Mouse (Mus musculus) urinary bladder, postnatal 10 days (tissue): ENCODE data around the gene Dph3.
A peak's percentile ranks its signal among the peaks of the same experiment; 100 is the strongest.

ENCODE experiments used
- DNase-seq: peaks from one replicate; pipeline ENCODE4 v3.0.0; 2022; ENCODE audit warnings: low spot score

Gene Dph3

DNA sequence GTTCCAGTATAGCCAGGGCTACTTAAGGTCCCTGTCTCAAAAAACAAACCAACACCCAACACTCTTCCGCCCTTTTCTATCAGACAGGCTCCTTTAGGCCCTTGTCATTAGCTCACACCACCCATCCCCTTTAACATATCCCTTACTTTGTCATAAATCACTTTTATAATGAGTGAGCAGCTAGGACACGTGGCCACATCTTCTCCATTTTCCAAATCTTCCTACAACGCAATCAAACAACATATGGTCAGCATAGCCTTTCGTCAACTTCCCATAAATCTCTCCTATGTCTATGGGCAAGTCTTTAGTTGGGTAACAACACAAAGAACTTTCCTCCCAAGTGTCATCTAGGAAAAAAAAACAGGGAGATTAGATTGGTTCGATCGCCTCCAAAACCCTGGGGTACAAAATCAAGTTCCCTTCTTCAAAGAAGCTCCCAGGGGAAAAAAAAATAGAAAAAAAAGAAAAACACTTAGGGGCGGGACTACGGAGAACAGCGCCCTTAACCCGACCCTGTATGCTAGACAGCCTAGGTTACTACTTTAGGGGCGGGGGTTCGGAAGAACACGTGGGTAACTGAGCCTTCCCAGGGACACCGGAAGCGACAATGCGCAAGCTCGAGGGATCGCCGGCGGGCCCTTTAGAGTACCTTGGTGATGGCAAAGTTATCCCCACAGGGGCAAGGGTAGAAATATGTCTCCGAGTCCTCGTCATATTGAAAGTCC is 606 bp downstream of the Dph3 start, which contains the start of gene Oxnad1:
Gene Oxnad1 (plus strand): TSS at position 614 of the 725 bp plus-strand sequence.
- peak; percentile 25 for DNase-seq

DNA sequence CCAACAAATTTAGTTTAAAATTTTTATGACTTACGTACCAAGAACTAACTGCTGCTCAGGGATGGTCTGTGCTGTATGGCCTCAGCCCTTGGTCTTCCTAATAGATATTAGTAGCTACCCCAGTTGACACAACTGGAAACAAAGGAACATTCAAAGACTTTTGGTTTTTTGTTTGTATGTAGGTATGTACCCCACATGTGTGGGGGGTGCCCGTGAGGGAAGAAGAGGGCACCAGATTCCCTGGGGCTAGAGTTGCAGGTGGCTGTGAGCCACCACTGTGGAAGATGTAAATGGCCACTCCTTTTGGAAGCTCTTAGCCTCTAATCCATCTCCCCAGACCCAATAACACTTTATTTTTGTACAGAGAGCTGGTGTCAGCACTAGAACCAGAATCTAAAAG is 2.1 kb downstream of the Dph3 start:
- no peak for DNase-seq

DNA sequence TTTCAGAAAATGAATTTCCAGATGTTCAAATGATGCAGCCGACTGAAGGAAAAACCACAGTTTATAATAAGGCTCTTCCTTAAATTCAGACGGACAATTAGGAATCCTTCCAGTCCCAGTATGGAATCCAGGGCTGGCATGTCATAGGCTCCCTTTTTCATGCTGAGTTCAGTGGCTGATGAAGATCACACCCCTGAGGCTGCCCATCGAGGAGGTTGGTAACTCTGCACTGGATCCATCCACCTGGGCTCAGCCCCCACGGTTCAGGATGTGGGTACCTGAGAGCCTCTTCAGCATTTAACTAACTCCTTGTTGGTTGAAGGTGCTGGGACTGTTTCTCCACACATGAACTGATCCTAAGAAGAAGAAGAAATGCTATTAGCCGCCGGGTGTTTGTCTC is 2.6 kb downstream of the Dph3 start:
- no peak for DNase-seq

DNA sequence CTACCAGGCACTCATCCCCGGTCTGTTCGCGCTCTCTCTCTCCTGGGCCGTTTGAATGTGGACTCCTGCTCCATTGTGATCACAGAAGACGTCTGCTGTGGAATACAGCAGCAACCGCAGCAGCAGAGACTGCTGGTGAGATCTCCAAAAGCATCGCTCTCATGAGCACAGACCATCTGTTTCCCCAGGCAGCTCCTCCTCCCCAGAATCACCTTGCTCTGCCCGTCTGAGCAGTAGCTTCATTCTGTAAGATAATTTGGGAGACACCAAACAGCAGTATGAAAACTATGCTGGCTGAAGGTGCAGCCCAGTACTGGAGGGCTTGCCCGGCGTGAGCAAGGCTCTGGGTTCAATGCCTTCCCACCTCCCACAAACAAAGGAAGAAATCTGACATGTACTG is 4.5 kb downstream of the Dph3 start:
- no peak for DNase-seq

DNA sequence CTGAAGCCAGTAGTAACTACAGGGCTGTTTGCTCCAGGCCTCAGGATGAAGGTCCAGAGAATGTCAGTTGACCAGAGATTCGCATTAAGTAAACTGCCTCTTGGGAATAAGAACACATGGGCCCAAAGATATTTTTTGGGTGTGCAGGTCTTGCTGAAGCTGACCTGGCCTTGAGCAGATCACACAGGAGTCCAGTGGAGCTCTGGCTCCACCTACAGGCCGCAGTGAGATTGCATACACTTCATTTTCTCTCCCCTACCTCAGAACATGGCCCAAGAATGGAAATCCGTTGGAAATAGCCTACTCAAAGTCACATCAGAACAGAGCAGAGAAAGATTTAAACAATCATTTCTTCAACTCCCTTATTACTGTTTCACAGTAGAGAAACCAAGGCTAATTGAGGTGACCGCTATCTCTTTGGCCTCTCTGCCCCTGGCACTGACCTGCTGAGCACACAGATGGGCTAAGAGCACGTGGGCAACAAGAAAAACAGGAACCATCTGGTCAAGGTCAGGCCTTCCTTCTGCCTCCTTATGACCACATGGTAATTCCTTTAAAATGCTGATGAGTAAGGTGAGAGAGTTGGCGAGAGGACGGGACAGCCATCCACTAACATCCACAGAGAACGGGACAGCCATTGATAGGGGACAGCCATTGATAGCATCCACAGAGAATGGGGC is 8.5 kb downstream of the Dph3 start:
- no peak for DNase-seq

DNA sequence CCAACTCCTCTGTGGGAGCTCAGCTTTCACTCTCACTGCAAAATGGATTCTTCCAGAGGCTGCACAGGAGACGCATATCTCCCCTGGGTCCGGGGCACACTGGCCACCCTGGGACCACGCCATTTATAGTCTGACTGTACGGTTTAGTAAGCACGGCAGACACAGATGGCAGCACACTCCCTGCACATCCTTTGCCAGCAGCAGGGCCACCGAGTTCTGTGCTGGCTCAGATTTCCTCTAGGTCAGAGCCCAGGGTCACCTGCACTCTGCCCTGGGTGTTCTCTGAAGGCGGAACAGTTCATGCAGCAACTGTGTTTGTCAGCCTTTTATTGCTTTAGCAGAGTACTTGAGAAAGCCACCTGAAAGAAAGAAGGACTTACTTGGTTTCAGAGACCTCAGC is 11.6 kb downstream of the Dph3 start:
- no peak for DNase-seq

DNA sequence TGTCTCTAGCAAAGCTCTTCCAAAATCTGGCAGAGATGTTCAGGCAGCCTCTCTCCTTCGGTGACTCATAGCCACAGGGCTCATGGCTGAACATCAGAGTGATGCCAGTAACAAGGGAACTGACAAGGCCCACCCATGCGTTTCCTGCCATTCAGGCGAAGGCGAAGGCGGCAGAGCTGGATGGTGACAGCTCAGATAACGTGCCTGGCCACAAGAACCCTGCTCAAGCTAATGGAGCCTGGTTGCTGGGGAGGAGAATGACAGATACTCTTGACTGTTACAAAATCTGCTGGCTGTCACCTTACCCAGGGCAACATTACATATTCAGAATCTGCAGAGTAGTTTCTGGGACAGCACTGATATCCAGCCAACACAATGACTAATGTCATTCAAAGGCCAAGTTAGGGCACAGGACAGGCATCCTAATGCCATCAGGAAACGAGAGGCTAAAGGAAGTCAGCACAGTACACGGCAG is 12.3 kb downstream of the Dph3 start:
- DNase-seq = no peak

DNA sequence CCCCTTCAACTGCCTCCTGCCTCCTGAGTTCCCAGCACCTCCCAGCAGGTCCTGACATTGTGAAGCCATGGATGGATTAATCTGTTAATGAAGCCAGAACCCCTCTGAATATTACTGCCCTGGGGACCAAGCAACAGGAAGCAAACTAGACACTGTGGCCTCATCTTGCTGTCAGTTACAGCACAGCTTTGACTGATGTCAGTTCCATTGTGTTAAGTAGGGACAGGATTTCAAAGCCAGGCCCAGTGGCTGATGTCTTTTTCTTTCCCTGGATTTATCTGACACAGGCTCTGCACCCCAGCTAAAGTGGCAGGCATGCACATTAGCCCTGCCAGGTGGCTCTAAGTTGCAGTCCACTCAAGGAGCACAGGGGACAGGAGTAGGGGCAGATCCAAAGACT is 12.7 kb downstream of the Dph3 start:
- DNase-seq = no peak

DNA sequence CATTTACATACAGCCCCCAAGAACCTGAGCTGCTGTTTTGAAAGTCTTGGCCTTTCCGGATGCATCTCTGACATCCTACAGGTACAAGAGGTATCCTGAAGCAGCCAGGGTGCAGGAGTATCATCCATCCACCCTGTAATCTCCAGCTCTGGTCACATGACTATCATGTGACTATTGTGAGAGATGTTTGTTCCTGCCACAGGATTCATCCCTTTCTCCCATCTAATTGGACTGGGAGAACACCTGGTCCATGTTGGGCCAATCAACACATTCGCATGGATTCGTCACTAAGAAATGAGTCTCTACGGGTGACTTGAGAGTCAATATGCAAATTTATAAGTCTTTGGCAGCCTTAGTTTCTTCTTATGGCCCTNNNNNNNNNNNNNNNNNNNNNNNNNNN is 24.1 kb downstream of the Dph3 start:
- no peak for DNase-seq

DNA sequence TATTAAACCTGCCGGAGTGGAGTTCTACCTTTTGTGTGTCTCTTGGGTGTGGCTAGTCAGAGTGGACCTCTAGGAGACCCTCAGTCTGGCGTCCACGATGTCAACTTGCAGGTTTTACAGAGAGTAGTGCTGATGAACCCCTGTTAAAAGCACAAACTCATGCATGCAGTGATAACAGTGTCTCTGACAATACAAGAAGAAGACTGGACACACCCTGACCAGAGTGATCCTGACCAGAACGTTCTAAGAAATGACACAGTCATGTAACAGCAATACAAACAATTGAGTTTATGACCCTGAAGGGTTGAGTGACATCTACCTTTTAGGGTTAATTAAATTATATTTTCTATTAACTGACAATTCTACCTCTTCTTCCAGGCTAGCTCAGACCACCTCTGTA is 27.9 kb downstream of the Dph3 start:
- no peak for DNase-seq

DNA sequence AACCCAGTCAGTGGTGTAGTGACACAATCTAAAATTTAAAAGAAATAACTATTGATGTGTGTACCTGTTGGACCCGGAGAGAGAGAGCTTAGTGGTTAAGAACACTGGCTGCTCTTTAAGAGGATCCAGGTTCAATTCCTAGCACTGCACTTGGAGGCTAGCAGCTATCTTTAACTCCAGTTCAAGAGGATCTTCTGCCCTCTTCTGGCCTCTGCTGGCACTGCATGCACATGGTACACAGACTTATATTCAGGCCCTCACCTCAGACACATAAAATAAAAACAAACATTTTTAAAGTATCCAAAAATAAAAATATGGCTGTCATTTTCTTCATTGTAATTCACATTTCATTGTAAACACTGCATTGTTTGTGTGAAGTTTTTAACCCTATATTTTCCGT is 28.9 kb downstream of the Dph3 start:
- DNase-seq = no peak

DNA sequence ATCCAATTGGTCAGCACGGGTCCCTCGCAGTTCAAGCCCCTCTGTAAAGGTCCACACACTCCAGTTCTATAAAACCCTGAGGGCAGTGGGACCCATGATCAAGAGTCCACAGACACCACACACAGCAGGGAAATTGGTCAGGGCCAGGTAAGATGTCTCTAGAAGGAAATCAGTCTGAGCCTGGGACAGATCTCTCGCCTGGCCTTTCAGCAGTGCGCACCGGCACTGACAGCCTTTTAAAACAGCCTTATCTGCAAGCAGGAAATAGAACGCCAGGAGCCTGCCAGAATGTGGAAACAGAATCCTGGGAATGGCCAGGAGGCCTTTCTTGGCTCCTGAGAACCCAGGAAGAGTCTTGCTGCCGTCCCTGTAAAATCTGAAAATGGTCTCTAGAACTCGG is 29.7 kb downstream of the Dph3 start:
- no peak for DNase-seq

DNA sequence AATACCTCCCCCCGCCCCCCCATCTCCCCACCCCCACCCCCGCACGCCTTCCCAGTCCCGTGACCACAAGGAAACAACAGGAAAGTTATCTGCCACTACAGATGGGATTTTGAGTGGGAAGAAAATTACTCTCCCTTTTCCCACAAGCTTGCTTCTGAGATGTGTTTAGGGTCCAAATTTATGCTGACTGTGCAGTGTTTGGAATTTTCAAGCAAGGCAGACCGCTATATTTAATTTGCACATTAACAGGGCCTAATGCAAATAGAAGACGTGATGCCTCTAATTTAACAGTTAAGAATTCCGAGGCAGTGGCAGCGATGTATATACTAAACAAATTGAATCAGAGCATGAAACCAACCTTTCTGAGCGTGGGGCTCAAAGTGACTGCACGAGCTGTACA is 30.7 kb downstream of the Dph3 start:
- DNase-seq = no peak

DNA sequence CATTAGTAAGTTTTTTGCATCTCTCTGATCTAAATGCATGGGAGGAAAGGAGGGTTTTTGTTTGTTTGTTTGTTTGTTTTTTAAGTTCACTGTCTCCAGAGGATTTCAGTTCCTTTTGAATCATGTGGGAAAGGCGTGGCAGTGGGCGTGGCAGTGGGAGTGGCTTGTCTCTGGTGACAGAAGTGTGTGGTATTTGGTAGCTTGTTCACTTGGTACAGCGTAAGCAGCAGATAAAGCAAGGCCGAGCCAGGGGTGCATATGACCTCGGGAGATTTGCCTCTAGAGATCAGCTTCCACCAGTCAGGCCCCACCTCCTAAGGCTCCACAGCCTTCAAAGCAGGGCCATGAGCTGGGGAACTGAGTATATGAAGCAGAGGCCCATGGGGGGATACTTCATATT is 31.6 kb downstream of the Dph3 start:
- DNase-seq = no peak

DNA sequence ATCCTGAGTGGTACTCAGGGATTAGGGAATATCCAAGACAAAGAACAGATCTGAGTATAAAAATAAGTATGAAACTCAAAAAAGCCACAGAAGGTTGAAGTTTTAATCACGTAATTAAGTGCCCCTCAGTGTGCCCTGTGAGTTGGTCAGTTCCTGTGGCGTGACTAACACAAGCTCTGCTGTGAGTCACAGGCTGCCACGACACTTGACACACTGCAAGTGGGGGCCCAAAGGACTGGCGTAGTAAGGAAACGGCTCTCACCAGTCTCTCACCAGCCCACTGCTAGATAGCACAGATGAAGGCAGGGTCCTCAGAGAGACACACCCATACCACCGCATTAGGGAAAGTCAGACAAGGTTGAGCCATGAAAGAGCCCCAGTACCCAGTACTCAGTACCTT is 35.4 kb downstream of the Dph3 start:
- no peak for DNase-seq

DNA sequence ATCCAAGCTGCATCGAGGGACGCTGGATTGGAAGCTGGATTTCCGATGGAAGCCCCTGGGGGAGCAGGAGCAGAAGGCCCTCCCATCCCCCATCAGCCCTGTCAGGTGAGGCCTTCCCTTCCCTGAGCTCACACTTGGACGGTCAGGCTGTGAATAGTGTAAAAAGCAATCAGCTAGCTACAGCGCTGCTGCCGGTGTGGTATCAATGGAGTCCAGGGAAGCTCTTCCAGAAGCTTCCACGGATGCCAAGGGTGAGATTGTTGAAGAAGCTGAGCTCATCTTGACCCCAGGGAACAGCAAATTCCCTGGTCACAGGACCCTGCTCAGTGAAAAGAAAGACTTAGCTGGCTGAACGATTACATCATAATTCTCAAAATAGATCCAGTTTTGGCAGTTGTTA is 39.2 kb downstream of the Dph3 start:
- no peak for DNase-seq

DNA sequence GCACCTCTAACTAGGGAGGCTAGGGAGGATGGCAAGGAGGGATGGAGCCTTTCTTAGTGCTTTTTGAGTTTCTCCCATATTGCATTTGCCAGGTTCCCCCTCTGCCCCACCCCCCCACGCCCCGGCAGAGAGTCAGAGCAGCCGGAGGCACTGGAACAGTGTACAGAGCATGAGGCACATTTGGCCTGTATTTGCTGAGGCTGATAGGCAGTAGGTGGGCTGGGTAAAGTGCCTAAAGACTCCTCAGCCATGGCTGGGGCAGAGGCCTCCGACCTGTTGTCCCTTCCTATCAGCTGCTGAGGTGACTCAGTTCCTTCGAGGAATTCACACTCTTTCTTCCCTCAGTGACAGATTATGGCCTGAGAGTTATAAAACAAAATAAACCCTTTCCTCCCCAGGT is 43.4 kb downstream of the Dph3 start:
- DNase-seq = no peak

DNA sequence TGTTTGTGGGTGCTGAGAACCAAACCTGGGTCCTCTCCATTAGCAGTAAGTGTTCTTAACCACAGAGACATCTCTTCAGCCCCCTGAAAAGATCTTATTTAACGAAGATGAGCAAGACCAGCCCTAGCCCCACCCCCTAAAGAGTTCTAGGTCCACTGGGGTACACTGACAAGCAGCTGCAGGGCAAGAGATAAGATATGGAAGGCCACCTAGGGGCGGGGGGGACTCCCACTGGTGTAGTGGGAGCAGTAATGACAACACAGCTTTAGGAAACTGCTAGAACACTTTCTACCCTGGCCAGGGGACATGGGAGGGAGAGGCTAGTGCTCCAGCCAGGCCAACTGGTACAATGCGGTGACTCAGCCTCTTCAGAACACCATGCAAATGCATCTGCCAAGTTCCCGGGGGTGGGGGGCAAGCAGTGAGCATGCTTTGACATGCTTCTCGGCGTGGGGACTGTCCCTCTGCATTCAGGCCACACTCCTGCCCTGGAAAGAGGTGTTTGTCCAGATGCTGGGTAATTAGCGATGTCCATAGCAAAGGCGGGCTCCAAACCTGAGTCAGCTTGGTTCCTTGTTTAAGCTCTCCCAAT is 47.8 kb downstream of the Dph3 start:
- DNase-seq = no peak

DNA sequence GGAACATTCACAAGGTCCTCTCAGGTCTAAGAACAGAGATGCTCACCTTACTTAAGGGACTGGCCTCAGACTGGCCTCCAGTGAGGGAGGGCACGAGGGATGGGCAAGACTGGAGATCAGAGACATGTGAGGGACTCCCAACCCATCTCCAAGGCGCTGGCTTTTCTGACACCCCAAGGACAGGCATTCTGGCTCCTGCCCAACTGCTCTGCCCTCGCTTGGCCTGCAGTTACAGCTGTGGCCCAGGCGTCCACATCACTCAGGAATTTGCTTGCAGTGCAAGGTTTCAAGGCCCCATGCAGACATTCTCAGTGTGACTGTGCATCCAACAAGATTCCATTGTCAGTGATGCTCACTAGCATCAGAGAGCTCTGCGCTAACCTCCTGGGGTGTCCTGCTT is 49.0 kb downstream of the Dph3 start:
- no peak for DNase-seq

DNA sequence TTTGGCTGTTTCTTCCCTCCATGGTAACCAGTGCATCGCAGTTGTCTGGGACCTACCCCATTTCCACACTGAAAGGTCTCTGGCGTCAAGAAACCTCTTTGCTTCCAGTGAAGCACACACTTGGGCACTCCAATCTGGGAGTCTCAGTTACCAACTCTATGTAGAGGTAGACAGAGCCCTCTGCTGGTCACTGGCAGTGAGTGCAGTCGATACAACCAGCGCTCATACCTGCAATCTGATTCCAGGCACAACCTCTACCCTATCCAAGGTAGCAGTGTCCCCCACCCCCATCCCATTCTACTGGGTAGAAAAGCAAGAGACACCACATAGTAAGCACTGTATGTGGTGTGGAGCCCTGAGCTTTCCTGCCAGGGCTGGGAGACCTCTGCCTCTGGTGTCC is 53.0 kb downstream of the Dph3 start:
- DNase-seq = no peak
